Mouse (Mus musculus): Measurements from ENCODE around the gene 1700019A02Rik. TPM values are rescaled to one million over a fixed set of nuclear protein-coding genes. Genes with fewer than 3 reads are reported as not detected.

1700019A02Rik gene
- not detected for total RNA-seq (2021)

DNA sequence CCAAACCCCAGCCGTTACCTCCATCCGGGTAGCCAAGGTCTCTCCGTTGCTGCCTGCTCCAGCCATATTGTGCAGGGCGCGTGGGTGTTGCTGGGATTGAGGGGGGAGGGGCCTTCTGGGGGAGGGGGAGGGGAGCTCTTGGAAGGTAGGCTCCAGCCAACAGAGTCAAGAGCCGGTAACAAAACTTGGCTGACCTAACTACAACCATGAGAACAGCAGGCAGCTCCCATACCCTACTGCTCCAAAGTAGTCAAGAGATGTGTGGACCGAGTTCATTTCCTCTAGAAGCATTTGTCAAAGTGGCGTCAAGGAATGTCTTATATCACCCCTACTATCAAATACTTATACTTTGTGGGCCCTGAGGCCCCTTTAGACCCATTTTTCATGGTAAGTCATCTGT is at the start of gene 1700019A02Rik:
Gene 1700019A02Rik, minus strand, starts transcription at position 101 of the 400 bp plus-strand sequence.
- no peak for DNase-seq (ENCODE audit: low spot score)
- intact Hi-C loops (cut with DNase I), result no loop called here

DNA sequence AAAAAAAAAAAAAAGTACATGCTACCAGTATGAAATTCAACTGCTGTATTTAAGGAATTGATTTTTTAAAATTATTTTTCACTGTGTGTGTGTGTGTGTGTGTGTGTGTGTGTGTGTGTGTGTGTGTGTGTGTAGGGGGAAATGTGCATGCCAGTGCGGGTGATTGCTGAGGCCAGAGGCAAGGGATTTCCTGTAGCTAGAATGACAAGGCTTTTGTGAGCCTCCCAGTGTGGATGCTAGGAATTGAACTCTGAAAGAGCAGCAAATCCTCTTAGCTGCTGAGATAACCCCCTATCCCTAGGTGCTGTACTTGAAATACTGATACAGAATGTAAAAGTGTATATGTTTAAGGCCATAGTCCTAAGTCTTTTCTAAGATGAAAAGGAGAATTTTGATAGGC is 38.6 kb upstream of the 1700019A02Rik start:
- DNase-seq (ENCODE audit: low spot score), result no peak
- intact Hi-C loops (cut with DNase I), result no loop called here

DNA sequence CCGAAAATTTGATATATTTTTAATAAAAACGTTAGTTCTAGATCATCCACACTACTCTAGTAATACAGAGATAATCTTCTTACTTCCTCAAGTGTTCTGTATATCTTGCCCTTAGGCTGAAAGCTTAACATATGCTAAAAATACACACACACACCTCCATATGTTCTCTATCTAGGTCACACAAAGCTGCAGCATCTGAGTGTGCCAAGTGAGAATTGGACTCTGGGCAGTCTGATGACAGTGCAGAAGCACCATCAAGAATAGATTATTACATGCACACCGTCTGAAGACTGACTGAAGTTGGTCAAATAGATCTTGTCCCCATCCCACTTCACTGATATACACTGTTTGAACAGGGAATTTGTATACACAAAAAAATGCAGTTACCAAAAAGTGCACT is 38.2 kb upstream of the 1700019A02Rik start:
- intact Hi-C loops (cut with DNase I), result no loop called here

DNA sequence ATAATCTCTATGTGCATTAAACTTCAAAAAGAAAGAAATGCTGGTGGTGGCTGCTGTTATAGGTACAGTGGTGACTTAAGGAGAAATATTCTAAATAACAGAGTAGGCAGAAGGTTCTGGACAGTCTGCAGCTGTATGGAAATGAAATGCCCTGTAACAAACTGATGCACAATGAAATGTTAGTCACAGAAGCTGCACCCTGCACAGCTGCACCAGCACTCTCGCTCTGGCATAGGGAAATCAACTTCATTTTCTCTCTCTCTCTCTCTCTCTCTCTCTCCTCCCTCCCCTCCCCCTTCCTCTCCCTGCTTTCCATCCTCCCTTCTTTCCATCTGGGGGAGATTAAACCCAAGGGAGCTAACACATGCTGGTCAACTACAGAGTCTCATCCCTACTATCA is 37.3 kb upstream of the 1700019A02Rik start:
- intact Hi-C loops (cut with DNase I), result no loop called here
- DNase-seq (ENCODE audit: low spot score), result no peak

More for the DNA sequence above, 38.2 kb upstream of the 1700019A02Rik start:
- no peak for DNase-seq (ENCODE audit: low spot score)

DNA sequence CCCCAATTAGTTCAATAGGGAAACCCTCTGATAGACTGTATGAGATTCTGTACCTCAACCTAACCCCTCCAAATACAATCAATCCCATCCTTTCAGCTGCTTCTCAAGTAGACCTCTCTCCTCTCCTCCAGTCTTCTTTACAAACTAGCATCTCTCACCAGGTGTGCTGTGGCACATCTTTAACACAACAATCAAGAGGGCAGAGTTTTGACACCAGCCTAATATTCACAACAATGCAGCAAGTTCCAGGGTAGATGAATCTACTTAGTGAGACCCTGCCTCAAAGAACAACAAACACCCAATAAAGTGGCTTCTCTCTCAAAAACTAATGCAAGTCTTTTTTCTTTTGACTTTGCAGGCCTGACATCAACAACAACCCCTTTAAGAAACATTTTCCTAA is 22.7 kb upstream of the 1700019A02Rik start:
- intact Hi-C loops (cut with DNase I), result no loop called here
- DNase-seq (ENCODE audit: low spot score), result no peak

DNA sequence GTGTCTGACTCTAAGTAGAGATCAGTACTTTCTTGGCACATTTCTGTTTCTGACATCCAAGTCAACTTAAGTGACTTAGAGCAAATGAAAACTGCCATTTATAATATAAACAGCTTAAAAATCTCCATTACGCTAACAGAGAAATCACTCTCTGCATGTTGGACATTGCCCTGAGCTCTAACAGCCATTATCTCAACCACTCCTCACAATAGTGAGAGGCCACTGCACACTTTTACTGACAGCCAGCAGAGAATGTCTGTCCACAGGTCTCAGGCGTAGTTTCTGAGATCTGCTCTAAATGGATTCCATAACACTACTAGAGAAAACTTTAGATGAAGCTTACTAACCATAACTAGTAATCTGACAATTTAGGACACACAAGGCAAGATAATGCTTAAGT is 16.5 kb upstream of the 1700019A02Rik start:
- intact Hi-C loops (cut with DNase I), result no loop called here

DNA sequence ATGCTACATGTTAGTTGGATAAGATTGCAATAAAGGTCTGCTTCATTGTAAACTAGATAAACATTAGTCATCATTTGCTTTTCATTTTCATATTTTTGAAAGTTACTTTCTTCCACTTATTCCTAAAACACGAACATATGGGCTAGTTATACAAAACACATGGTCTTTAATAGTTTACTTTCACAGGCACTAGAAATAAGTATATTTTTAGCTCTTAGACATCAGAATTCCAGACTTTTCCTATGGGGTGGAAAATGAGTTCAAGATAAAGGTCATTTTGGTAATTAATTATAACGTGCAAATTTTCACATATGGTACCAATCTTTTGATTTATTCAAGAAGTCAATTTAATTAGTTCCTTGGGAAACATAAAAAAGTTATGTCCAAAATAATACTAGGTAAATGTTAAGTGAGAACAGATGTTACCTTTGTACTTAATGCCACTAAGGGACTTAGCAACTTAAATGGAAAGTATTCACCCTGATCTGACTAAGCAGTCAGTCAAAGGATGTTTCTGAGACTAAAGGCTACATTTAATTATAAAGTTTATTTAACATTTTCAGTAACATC is 14.3 kb upstream of the 1700019A02Rik start:
- intact Hi-C loops (cut with DNase I), result no loop called here
- DNase-seq (ENCODE audit: low spot score), result no peak

More for the DNA sequence above, 16.5 kb upstream of the 1700019A02Rik start:
- DNase-seq (ENCODE audit: low spot score), result no peak

DNA sequence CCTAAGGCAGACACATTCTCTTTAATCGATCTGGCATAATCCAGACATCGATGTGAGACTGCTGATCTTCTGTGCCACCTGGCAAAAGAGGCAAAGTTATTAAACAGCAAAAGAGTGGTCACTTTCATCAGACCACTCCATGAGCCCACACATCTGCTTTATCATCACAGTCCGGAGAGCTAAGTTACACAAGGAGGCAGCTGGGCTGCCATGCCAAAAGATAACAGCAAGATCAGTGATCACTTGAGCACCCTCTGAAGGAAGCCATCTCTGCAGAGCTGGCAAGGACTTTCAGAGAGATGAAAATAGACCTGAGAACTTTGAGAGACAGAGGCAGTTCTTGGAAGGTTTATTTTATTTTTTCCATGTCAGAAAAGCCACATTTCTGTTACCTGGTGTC is 7.1 kb upstream of the 1700019A02Rik start:
- intact Hi-C loops (cut with DNase I), result no loop called here
- DNase-seq (ENCODE audit: low spot score), result no peak

DNA sequence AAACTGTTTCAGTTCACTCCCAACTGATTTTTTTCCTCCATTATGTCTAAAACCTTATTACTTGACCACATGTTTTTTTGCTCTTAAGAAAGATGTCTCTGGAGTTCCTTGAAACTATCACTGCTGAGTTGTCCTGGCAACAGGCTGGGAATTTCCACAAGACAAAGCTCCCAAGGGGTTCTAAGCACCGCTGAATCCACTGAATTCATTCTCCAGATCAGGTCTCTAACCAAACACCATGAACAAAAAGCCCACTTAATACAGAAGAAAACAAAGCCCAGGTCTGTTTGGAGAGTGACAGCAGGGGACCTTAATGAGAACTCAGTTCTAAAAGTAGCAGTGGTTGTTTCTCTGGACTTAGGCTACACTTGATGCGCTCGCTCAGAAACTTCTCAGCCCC is 3.8 kb upstream of the 1700019A02Rik start:
- DNase-seq (ENCODE audit: low spot score), result no peak
- intact Hi-C loops (cut with DNase I), result no loop called here

DNA sequence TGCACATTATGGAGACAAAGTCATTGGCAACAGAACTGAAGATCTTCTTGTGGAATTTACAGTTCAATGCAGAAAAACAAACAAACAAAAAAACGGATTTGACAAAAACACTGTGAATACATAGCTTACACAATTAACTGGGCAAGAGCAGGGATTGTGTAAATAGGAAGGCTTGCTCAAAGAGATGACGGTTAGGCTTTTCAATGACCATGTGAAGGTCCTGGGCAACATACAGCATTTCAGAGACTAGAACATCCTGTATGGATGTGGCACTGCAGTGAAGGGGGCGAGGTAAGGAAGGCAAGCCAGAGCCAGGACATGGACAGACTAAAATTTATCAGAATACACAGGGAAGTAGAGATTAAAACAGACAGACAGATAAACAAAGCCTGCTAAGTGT is 2.2 kb upstream of the 1700019A02Rik start:
- intact Hi-C loops (cut with DNase I), result no loop called here
- DNase-seq (ENCODE audit: low spot score), result no peak

DNA sequence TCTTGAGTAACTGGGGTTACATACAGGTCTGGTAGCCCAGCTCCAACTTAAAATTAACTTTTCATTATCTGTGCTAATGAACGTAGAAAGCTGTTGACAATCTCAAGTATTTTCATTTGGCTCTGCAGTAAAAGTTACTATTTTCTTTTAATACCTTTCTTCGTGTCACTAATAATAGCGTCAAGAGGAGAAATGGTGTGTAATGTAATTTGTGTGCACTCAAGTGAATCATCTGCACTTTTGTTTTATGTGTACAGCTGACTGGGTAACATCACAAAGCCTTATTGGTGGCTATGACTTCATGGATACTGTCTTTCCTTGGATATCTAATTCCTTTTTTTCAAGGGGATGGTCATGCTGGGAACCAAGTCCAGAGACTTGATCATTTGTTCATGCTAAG is 1.1 kb downstream of the 1700019A02Rik start:
- intact Hi-C loops (cut with DNase I), result no loop called here
- no peak for DNase-seq (ENCODE audit: low spot score)

DNA sequence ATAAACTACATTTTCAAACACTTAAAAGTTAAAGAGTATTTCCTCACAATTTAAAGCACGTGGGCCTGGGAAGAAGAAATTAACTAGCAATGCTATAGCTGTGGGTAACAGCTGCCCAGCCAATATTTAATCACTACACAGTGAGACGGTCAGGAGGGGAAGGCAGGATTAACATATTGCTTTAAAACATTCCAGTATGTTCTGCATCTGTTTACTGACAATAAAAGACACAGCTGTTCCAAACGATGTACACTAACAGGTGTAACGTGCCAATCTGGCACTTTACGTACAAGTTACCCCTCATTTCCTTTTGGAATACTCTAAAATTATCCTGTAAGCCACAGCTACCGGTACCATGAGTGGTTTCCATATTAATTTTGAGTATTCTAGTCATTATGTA is 29.7 kb downstream of the 1700019A02Rik start:
- intact Hi-C loops (cut with DNase I), result no loop called here
- DNase-seq (ENCODE audit: low spot score), result no peak

DNA sequence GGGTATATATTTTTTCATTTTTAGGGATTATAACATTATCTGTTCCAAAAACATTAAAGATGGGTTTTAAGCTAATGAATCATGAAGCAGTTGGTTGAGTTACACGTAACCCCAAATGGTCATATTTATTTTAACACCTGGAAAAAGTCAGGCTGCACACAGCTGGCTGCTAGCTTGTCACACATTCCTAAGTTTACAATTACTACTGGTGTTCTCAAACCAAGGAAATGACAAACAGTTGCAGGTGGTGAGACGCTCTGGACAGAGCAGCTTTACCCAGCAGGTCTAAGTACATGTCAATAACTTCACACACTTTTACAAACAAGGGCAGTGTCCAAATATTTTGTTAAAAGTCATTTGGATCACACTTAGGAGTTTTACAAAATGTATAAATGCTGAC is 64.4 kb downstream of the 1700019A02Rik start:
- DNase-seq (ENCODE audit: low spot score), result no peak
- intact Hi-C loops (cut with DNase I), result no loop called here

DNA sequence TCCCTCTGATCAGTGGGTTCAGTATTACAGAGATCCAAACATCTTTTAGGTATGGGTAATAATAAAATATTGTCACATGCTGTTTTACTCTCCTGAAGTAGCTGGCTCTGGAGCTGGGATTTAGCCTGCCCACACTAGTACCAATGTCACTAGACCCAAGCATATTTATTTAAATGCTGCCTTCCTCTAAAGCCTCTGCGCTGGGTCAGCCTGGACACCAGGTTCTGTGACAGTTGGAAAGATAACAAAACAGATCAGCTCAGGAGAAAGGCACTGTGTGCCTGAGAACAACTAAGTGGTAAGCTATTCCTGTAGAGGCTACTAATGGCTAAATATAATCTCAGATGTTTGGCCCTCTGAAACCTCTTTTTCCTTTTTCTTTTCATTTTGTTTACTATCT is 76.9 kb downstream of the 1700019A02Rik start:
- intact Hi-C loops (cut with DNase I), result no loop called here

More for the DNA sequence above, 76.9 kb downstream of the 1700019A02Rik start:
- DNase-seq (ENCODE audit: low spot score), result no peak

Other genes starting within 250 kb of the 1700019A02Rik start
- 1 to 10 TPM; 1.2 to 1.9 TPM for gene 1700019D03Rik, start 167.5 kb downstream of the 1700019A02Rik start, total RNA-seq (2021)
- under 1 TPM; 0.21 to 0.36 TPM for gene Mstn, start 126.0 kb downstream of the 1700019A02Rik start, total RNA-seq (2021)
- 10 to 100 TPM in 1 of 2 experiments, 1 to 10 TPM in 1; 9.6 to 13.2 TPM for gene Pms1, start 109.4 kb upstream of the 1700019A02Rik start, total RNA-seq (2021)
- 1 to 10 TPM; 9.0 to 9.9 TPM for gene Ormdl1, start 109.5 kb upstream of the 1700019A02Rik start, total RNA-seq (2021)
- 1 to 10 TPM; 1.3 to 2.8 TPM for gene Gm28778, start 109.5 kb upstream of the 1700019A02Rik start, total RNA-seq (2021)
- gene Osgepl1, start 126.0 kb upstream of the 1700019A02Rik start, total RNA-seq (2021), result 10 to 100 TPM; 52.5 to 56.0 TPM
- gene Asdurf, start 165.0 kb upstream of the 1700019A02Rik start, total RNA-seq (2021), result 1 to 10 TPM; 4.0 to 4.6 TPM
- gene Gm28551, start 165.0 kb upstream of the 1700019A02Rik start, total RNA-seq (2021), result under 1 TPM in 1 of 2 experiments, not detected in 1; 0.21 TPM
- gene Asnsd1, start 165.1 kb upstream of the 1700019A02Rik start, total RNA-seq (2021), result 10 to 100 TPM; 52.9 to 55.4 TPM

Data from heart, postnatal 25 days (tissue).